Mouse (Mus musculus) hematopoietic stem cell, adult 5-6 weeks (primary cell): ENCODE data around the gene Alpk3. TPM values are rescaled to one million over a fixed set of nuclear protein-coding genes. Genes with fewer than 3 reads are reported as not detected.

Source experiments
- ATAC-seq, 2 experiments: fragments of 125-278 bp in 1 of 2; replicated peaks in 1 of 2; 2 replicates each; pipeline ENCODE4 v1.8.0; 2016 to 2017; ENCODE audit warnings: inconsistent platforms in 2 of 2, mild to moderate bottlenecking in 2 of 2, moderate number of reproducible peaks in 2 of 2, low read depth in 1 of 2, moderate TSS enrichment in 1 of 2; ENCODE audit not compliant: low FRiP score in 2 of 2, poor library complexity in 2 of 2, severe bottlenecking in 2 of 2, insufficient read depth in 1 of 2, low TSS enrichment in 1 of 2
- total RNA-seq: library from RNA; stranded (forward); fragments of 172-1452, 232-1000 nt; gene quantifications from 2 replicates; pipeline ENCODE4 v1.2.3, GENCODE M21; 2017

Alpk3 gene
- total RNA-seq, 1 experiment from 2014 or later: 4.3 TPM

DNA sequence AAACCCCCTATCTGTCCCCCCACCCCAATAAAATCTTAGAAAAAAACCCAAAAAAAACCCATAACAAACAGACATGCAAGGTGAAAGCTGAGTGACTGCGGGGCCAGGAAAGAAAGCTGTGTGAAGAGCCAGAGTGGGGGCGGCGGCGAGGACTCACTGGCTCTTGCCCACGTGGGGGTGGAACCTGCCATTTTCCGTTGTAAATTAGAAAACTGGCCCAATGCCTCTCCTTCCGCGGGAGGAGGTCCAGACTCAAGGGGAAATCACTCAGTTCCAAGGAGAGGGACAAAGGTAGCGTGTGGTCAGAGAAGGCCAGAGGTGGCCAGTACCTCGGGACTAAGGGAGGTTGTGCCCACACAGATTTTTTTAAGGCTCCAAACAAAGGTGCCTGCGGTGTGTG lies 4.5 kb downstream of the Alpk3 start:
- no peak for ATAC-seq

DNA sequence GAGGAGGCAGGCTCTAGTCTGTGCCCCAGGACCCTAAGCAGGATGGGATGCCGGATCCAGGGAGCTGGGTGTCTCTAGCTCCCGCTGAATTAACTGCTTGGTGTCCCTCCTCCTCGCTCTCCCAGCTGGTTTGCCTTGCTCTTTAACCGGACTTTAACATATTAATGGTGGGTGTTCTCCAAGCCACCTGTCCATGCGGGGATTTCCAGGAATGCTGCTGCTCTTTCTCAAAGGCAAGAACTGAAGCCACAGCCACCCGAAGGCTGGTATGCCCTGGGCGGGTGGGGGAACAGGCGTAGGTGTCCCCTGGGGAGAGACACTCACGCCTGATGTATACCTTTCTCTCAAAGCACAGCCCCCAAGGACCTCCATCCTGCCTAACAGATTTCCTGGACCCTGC lies 5.9 kb downstream of the Alpk3 start:
- no peak for ATAC-seq

DNA sequence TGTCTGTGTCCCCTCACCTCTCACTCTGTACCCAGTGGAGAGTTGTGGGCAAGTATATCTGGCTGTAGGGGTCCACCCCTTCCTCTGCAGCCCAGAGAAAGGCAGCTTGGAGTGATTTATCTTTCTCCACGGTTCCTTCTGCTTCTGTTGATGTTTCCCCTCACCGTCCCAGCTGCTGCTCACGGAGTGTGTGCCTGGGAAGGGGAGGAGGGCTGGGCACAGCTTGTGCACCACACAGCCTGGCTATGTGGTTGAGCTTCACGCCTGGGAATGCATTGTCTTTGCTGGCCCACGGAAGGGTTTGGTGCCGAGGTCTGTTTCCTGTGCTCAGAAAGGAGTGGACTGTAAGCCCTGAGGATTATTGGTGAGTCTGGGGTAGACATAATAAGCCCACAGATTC lies 9.3 kb downstream of the Alpk3 start:
- ATAC-seq: peak; percentile 86 to 91

DNA sequence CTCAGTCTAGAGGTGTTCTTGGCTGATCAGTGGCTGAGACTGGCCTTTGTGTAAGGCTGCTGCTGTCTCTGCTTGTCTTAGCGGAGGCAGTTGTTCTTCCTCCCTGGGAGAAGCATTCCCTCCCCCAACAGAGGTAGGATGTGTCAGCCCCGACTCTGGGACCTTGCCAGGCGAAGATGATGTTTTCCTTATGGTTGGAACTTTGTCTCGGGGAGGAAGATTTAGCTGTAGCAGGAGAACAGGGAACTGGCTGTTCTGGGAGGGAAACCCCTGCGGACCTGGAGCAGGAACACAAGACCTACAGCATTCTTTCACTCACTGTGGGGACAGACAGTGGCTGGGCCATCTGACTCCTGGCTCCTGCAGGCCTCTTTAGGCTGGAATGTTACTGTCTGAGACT lies 15.1 kb downstream of the Alpk3 start:
- no peak for ATAC-seq

DNA sequence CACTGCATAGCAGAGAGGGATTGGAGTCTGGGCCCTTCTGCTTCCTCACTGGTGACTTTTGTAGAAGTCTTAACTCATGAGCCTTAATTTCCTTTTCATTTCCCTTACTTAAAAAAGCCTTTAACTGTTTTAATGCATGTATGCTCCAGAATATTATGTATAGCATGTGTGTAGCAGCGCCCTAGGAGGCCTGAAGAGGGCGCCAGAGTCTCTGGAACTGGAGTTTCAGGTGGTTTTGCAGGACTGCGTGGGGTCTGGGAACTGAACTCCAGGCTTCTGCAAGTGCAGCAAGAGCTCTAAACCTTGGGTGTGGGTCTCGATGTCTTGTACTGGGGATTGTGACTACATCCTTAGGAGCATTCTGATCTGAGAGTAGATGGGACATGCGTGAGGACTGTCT lies 15.9 kb downstream of the Alpk3 start:
- no peak for ATAC-seq

DNA sequence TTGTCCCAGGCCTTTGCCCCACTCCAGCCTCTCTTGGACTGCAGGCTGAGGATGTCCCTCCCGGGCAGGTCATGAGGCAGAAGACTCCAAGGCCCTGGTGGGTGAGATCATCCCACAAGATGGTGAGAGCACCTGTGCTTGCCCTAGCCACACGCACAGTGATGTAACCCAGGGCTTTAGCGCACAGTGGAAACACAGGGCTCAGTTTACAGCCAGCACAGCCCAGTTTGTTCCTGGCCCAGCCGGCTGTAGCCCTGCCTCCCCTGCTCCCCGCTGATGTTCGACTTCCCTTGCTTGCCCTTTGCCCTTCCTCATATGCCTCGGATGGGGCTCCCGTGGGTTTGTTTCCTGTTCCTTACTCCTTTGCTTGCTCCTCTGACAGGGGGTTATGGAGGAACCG lies 17.1 kb downstream of the Alpk3 start:
- peak; percentile 44 to 57 for ATAC-seq

DNA sequence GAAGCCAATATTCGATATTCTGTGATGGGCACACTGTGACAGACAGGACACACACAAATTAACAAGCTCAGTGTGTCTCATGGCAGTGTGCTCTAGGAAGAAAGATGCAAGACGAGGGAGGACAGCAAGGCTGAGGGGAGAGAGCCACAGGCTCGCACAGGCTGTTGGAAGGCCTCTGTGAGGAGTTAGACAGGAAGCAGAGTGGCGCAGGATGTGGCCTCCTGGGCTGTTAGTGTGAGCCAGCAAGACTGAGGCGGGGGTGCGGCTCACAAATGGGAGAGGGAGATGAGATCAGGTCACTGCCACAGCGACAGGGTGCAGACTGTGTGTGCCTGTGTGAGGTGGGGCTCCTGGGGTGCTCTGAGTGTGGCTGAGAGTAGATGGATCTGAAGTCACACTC lies 17.9 kb downstream of the Alpk3 start:
- ATAC-seq: peak; percentile 81 to 87

DNA sequence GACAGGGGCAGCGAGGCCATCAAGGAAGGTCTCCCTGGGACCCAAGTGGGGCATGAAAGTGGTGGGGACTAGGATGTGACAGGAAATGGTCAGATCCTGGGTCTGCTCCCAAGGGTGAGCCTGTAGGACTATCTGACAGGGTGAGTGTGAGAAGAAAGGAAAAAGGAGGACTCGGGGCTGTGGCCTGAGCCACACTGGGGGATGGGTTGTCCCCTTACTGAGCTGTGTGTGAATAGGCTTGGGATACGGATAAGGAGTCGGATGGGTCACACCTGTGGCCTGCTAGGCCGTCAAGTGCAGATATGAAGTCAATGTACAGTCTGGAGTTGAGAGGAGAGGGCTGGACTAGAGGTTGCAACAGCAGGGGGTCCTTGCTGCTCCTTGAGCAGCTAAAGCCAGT lies 18.3 kb downstream of the Alpk3 start:
- ATAC-seq: no peak

DNA sequence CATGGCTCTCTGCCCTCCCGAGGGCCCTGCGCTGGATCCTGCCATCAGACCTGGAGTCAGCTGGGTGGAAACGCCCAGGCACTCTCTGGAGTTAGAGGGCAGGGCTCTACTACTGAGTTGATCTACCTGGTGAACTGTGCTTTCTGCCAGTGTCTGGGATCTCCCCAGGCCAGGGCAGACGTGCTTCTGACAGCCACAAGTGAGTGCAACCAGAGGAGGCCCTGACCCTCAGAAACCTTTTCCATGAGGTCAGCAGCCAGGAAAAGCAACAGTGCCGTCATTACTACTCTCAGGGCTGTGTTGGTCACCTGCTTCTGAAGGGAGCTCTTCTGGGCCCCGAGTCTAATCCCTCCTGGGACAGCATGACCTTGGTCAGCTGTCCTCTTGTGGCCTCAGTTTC lies 19.6 kb downstream of the Alpk3 start:
- no peak for ATAC-seq

DNA sequence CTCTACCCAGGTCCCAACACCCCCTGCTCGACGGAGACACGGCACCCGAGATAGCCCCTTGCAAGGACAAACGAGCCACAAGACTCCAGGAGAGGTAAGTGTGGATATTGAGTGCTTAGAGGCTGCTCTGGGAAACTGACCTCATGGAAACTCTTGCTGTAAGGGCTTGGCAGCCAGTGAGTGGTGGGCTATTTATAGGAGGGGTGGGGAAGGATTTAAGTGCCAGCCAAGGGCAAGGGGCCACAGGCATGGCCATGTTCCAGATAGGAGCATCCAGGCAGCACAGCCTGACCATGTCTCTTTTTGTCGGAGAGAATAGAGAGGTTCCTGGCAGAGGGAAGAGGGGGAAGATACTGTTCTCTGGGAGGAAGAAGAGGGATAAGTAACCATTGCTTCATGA lies 21.3 kb downstream of the Alpk3 start:
- no peak for ATAC-seq

DNA sequence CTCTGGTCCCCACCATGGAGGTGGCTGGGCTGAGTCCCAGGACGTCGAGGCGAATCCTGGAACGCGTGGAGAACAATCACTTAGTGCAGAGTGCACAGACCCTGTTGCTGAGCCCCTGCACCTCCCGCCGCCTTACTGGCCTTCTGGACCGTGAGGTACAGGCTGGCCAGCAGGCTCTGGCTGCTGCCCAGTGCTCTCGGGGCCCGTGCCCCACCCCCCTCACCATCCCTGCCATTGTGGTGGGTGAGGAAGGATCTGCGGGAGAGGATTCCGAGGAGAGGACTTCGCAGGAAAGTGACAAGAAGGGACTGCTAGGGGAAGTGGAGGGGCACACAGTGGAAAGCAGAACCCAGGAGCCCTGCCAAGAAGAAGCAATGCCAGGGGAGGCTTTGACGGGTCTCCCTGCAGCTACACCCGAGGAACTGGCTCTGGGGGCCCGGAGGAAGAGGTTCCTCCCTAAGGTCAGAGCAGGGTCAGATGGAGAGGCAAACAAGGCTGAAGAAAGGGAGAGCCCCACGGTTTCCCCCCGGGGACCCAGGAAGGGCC lies 36.1 kb downstream of the Alpk3 start:
- peak; percentile 56 to 66; a peak in 2 of 4 replicates for ATAC-seq

DNA sequence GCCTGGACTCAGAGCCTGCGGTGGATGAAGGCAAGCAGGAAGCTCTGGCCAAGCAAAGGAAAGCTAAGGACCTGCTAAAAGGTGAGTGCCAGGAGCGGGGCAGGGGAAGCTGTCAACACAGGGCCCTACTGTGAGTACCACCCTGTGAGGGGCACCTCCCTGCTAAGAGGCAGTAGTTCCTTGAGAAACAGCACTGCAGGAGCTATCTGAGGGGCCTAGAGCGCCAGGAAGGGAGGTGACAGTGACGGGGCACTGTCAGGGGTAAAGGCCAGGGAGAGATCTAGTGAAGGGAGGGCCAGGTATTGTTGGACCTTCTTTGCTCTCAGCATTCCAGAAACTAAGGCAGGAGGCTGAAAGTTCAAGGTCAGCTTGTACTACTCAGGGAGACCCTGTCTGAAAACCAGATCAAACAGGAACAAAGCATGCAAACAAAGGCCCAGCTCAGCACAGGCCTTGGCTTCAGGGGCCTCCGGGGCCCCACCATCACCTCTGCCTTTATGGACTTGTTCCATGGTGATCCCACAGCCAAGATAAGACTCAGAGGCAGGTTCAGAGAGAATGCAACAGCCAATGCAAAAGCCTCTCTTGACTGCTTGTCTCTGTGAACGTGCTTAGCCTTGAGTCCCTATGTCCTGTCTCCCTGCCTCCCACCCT lies 36.8 kb downstream of the Alpk3 start:
- ATAC-seq: peak in 1 of 2 experiments; percentile 35; a peak in 2 of 4 replicates

DNA sequence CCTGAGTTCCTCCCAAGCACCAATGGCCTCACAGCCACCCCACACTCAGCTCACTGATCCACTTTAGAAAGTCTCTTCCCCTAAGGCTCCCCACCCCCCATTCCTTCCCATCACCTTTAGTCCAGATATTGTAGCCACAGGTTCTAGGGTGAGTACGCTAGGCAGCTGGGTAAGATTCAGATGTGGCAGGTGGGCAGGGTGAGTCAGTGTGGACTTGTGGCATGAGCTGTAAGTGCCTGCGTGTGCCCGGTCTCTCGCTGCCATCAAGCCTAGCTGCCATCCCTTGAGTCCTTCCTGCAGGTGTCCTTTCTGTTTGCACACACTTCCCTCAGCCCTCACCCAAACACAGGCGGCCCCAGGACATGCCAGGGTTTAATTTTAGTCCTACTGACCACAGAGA lies 42.9 kb downstream of the Alpk3 start:
- ATAC-seq: no peak

DNA sequence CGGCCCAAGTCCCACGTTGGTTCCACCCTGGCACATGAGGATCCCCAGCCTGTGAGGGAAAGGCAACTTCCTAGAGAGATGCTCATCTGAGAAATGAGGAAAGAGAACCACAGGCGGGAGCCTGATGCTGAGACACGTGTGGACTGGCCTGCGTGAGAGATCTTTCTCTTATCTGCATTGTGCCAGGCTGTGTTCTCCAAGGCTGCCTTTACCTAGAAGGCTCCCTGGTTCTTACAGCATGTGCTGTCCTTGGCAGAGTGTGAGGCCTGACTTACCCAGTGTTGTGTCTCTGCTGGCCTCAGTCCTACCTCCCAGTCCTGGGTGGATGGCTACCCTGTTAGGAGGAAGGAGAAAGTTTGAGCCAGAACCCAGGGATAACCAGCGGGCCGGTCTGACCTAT lies 45.5 kb downstream of the Alpk3 start:
- ATAC-seq: no peak

DNA sequence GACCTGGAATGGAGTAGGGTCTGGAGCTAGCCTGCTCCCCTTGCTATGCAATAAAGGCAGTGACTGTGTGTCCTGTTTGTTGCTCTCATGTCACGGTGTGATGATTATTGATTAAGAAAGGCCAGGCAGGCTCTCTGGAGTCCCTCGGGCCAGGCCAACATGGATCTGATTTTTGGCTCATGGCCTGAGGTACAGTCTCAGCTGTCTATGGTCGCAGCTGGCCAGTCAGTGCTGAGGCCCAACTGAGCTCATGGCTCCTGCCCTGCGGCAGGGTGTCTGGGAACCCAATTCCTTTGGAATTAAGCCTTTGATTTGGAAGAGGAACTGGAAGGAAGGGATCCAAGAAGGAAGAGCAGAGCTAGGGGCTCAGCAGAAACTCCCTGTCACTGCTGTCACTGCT lies 48.1 kb downstream of the Alpk3 start:
- no peak for ATAC-seq

DNA sequence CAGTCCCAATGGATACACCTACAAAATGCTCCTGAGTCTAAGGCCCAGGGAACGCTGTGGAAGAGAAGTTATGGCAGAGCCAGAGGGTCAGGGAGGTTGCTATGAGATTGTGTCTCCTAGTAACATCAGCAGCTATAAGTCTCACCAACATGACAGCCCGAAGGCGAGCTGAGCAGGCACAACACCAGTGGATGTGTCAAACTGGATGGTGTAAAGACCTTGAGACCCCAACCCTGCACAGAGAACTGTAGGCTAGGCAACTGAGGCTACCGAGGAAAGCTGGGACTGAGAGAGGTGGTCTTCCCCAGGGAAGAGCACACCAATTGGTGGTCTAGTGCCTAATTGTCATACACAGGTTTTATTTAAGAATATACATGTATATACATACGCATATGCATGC lies 50.8 kb downstream of the Alpk3 start:
- ATAC-seq: no peak

DNA sequence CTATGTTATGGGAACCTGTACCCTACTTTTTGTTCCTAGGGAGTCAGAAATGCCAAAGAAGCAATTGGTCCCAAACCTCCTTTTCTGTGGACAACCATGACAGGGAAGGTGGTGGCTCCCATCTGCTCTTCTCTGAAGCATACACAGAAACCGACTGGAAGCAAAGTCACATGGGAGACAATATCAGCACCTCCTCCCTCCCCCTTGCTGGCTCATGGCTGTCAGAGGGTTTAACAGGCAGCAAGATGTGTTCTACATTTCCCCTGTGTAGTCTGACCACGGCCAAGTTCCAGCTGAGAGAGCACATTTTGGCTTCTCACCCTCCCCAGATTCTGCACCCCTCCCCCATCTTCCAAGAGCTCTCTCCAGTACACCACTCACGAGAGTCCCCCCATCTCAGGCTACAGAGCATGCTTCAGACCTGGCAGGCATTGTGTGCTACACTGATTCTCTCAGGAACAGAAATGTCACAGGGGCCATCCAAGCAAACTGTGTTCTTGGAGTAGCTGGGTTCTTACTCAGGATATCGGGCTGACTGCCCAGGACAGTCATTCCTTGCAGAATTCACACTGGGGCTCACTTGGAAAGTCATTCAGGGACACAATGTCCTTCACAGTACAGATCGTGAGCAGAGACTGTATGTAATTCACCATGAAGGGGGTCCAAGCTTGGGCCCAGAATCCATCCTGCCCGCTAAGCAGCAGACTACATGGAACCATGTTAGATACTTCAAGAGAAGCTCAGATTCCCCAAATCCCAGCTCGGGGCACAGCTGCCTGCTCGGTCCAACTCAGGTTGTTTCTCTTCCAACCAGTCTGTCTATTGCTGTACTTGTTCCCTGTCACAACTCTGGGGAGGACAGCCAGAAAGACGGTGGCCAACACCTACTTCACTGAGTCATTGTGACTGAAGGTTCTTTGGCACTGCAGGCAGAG lies 52.6 kb downstream of the Alpk3 start:
- ATAC-seq: no peak

DNA sequence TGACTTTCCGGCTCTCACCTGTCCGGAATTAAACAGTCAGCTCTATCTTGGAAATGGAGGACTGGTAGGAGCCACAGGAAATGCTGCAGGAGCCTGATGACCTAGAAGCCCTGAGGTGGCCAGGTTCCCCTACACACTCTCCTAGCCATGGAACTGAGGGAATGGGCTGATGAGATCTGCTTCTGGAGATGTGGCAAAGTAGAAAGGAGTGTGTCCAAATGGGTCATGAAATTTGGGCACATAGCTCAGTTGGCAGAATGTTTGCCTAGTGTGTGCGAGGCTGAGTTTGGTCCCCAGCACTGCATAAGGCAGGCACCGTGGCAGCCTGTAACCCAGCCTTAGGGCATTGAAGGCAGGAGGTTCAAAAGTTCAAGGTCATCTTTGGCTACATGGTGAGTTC lies 53.4 kb downstream of the Alpk3 start:
- ATAC-seq: no peak
